Mouse (Mus musculus) frontal cortex, postnatal 36 days (tissue): ENCODE results near the gene Ppp2r5e.

Source experiments
- DNase-seq, 2 experiments: peaks; one replicate each; pipeline ENCODE4 v3.0.0; 2022; ENCODE audit warnings: low spot score in 2 of 2

The Ppp2r5e gene

GRCm38 (mm10) chr12:75596154-75597002 is at the start of gene Ppp2r5e:
Gene Ppp2r5e (minus strand): TSS chr12:75596245.
- peak; percentile 98 for DNase-seq

GRCm38 (mm10) chr12:75645780-75646179 is 49.7 kb upstream of the Ppp2r5e start:
- no peak for DNase-seq

- DNase-seq = no peak
These were observed 45.7 kb upstream of the Ppp2r5e start for GRCm38 (mm10) chr12:75641726-75642125.

GRCm38 (mm10) chr12:75638345-75638744 is 42.3 kb upstream of the Ppp2r5e start:
- DNase-seq = no peak

GRCm38 (mm10) chr12:75637103-75637502 is 41.1 kb upstream of the Ppp2r5e start:
- no peak for DNase-seq

- DNase-seq = no peak
These were observed 39.9 kb upstream of the Ppp2r5e start for GRCm38 (mm10) chr12:75635771-75636430.

GRCm38 (mm10) chr12:75629618-75630017 is 33.6 kb upstream of the Ppp2r5e start:
- DNase-seq = no peak

- no peak for DNase-seq
These were observed 27.2 kb upstream of the Ppp2r5e start for GRCm38 (mm10) chr12:75623292-75623691.

- DNase-seq = no peak
These were observed 26.8 kb upstream of the Ppp2r5e start for GRCm38 (mm10) chr12:75622835-75623234.

- no peak for DNase-seq
These were observed 20.8 kb upstream of the Ppp2r5e start for GRCm38 (mm10) chr12:75616841-75617240.

GRCm38 (mm10) chr12:75616158-75616791 is 20.2 kb upstream of the Ppp2r5e start:
- DNase-seq = no peak

GRCm38 (mm10) chr12:75615556-75615955 is 19.5 kb upstream of the Ppp2r5e start:
- no peak for DNase-seq

- no peak for DNase-seq
These were observed 16.7 kb upstream of the Ppp2r5e start for GRCm38 (mm10) chr12:75612711-75613110.

- DNase-seq = no peak
These were observed 3.4 kb upstream of the Ppp2r5e start for GRCm38 (mm10) chr12:75599490-75599889.

GRCm38 (mm10) chr12:75598988-75599387 is 2.9 kb upstream of the Ppp2r5e start:
- DNase-seq = no peak

GRCm38 (mm10) chr12:75597707-75598106 is 1.7 kb upstream of the Ppp2r5e start:
- peak in 1 of 2 experiments; percentile 29 for DNase-seq

GRCm38 (mm10) chr12:75595291-75596153 is 523 bp downstream of the Ppp2r5e start:
- DNase-seq = peak in 1 of 2 experiments; percentile 22

GRCm38 (mm10) chr12:75594404-75594803 is 1.6 kb downstream of the Ppp2r5e start:
- DNase-seq = no peak

- DNase-seq = no peak
These were observed 2.2 kb downstream of the Ppp2r5e start for GRCm38 (mm10) chr12:75593817-75594216.

- no peak for DNase-seq
These were observed 8.5 kb downstream of the Ppp2r5e start for GRCm38 (mm10) chr12:75587501-75587900.

GRCm38 (mm10) chr12:75583776-75584175 is 12.3 kb downstream of the Ppp2r5e start:
- no peak for DNase-seq

- DNase-seq = no peak
These were observed 17.0 kb downstream of the Ppp2r5e start for GRCm38 (mm10) chr12:75579076-75579475.
